Mouse (Mus musculus) right cerebral cortex, adult 2 months (tissue): Measurements from ENCODE around the gene Il27ra.
A peak's percentile ranks its signal among the peaks of the same experiment; 100 is the strongest.
"Not testable (repeated sequence)": the region's sequence is repeated elsewhere in the genome, so short reads cannot be mapped to it uniquely, and the experiment has no call there.

Experiments used
- DNase-seq, 2 experiments: peaks; one replicate each; pipeline ENCODE4 v3.0.0; 2021 to 2022; ENCODE audit warnings: low spot score in 2 of 2

The Il27ra gene

GRCm38 (mm10) chr8:84021096-84021495 lies 21.3 kb downstream of the Il27ra start, which contains the start of gene Palm3:
Gene Palm3, plus strand, starts transcription at chr8:84021471.
- no peak for DNase-seq

- no peak for DNase-seq
Observed at GRCm38 (mm10) chr8:84019738-84020137, 22.7 kb downstream of the Il27ra start.

- no peak for DNase-seq
Observed at GRCm38 (mm10) chr8:84015833-84016232, 26.6 kb downstream of the Il27ra start.

GRCm38 (mm10) chr8:84012499-84013165 lies 29.8 kb downstream of the Il27ra start:
- DNase-seq, result no peak

GRCm38 (mm10) chr8:84011705-84012498 lies 30.5 kb downstream of the Il27ra start, which contains the start of gene 2210011C24Rik:
Gene 2210011C24Rik, minus strand, starts transcription at chr8:84012171.
- DNase-seq, result no peak

- DNase-seq, result peak; percentile 60 to 62
Observed at GRCm38 (mm10) chr8:84010625-84011611, 31.5 kb downstream of the Il27ra start.

- DNase-seq, result peak; percentile 87 to 90
Observed at GRCm38 (mm10) chr8:84009876-84010275, 32.5 kb downstream of the Il27ra start.

- no peak for DNase-seq
Observed at GRCm38 (mm10) chr8:84008362-84008761, 34.0 kb downstream of the Il27ra start.

GRCm38 (mm10) chr8:84005502-84005901 lies 36.9 kb downstream of the Il27ra start:
- DNase-seq, result not testable (repeated sequence)

- peak; percentile 91 to 92 for DNase-seq
Observed at GRCm38 (mm10) chr8:84004533-84005201, 37.7 kb downstream of the Il27ra start.

GRCm38 (mm10) chr8:84003612-84004246 lies 38.7 kb downstream of the Il27ra start:
- DNase-seq, result no peak

GRCm38 (mm10) chr8:84002957-84003611 lies 39.3 kb downstream of the Il27ra start:
- no peak for DNase-seq

- no peak for DNase-seq
Observed at GRCm38 (mm10) chr8:84001281-84002000, 40.9 kb downstream of the Il27ra start, which contains the start of gene 1700067K01Rik. Gene 1700067K01Rik, plus strand, starts transcription at chr8:84001502.

GRCm38 (mm10) chr8:83999825-84000224 lies 42.6 kb downstream of the Il27ra start:
- no peak for DNase-seq

- no peak for DNase-seq
Observed at GRCm38 (mm10) chr8:83999057-83999705, 43.2 kb downstream of the Il27ra start.

GRCm38 (mm10) chr8:83998231-83999056 lies 43.9 kb downstream of the Il27ra start:
- peak in 1 of 2 experiments; percentile 57 for DNase-seq

GRCm38 (mm10) chr8:83997511-83998141 lies 44.8 kb downstream of the Il27ra start, which contains the start of gene Samd1:
Gene Samd1, plus strand, starts transcription at chr8:83997672.
- DNase-seq, result peak; percentile 54 to 59
